Mouse (Mus musculus) retina, embryonic 14.5 days (tissue): ENCODE data around the gene Trim47.
"Not testable (repeated sequence)": the region's sequence is repeated elsewhere in the genome, so short reads cannot be mapped to it uniquely, and the experiment has no call there.

Experiments
- DNase-seq: peaks from one replicate; pipeline ENCODE4 v3.0.0-alpha.2; 2015; ENCODE audit warnings: low spot score

Gene Trim47

GRCm38 (mm10) chr11:116106963-116107776 is 19.8 kb downstream of the Trim47 start:
- peak; percentile 57 for DNase-seq

GRCm38 (mm10) chr11:116106154-116106962 is 20.7 kb downstream of the Trim47 start:
- DNase-seq, result peak; percentile 57

GRCm38 (mm10) chr11:116105065-116105464 is 21.9 kb downstream of the Trim47 start:
- DNase-seq, result no peak

GRCm38 (mm10) chr11:116104006-116104646 is 22.9 kb downstream of the Trim47 start:
- DNase-seq, result peak; percentile 49

GRCm38 (mm10) chr11:116103572-116103971 is 23.4 kb downstream of the Trim47 start:
- no peak for DNase-seq

- no peak for DNase-seq
These were observed 24.5 kb downstream of the Trim47 start for GRCm38 (mm10) chr11:116102472-116102871.

- peak; percentile 28 for DNase-seq
These were observed 25.1 kb downstream of the Trim47 start for GRCm38 (mm10) chr11:116101931-116102381.

GRCm38 (mm10) chr11:116100839-116101238 is 26.2 kb downstream of the Trim47 start:
- no peak for DNase-seq

GRCm38 (mm10) chr11:116100385-116100784 is 26.6 kb downstream of the Trim47 start:
- no peak for DNase-seq

- no peak for DNase-seq
These were observed 27.5 kb downstream of the Trim47 start for GRCm38 (mm10) chr11:116099462-116099861.

GRCm38 (mm10) chr11:116098711-116099460 is 28.1 kb downstream of the Trim47 start:
- DNase-seq, result no peak

- peak; percentile 61 for DNase-seq
These were observed 30.5 kb downstream of the Trim47 start for GRCm38 (mm10) chr11:116096213-116097108.

GRCm38 (mm10) chr11:116095573-116095972 is 31.4 kb downstream of the Trim47 start:
- DNase-seq, result no peak

GRCm38 (mm10) chr11:116093771-116094565 is 33.0 kb downstream of the Trim47 start:
- no peak for DNase-seq

GRCm38 (mm10) chr11:116092959-116093358 is 34.1 kb downstream of the Trim47 start:
- not testable (repeated sequence) for DNase-seq

- no peak for DNase-seq
These were observed 35.4 kb downstream of the Trim47 start for GRCm38 (mm10) chr11:116091591-116091990.

GRCm38 (mm10) chr11:116089545-116089944 is 37.5 kb downstream of the Trim47 start:
- no peak for DNase-seq

- DNase-seq, result no peak
These were observed 38.1 kb downstream of the Trim47 start for GRCm38 (mm10) chr11:116088741-116089394.

- DNase-seq, result no peak
These were observed 38.8 kb downstream of the Trim47 start for GRCm38 (mm10) chr11:116088188-116088587.
